Mouse (Mus musculus) heart, postnatal 10 days (tissue): ENCODE measurements at regions not wholly inside any gene's neighbourhood (a gene's known extent, or its start where the extent isn't known, plus 50 kb on each side); places are given as distances from the start of the nearest gene placed in this dataset.

ENCODE experiments used
- DNase-seq, 2 experiments: peaks; one replicate each; pipeline ENCODE4 v3.0.0; 2021
- intact Hi-C: fragments of 180-260 bp; cut with DNase I; formaldehyde crosslinking; loops from one replicate; pipeline ENCODE4 v1.15.1; 2025

DNA sequence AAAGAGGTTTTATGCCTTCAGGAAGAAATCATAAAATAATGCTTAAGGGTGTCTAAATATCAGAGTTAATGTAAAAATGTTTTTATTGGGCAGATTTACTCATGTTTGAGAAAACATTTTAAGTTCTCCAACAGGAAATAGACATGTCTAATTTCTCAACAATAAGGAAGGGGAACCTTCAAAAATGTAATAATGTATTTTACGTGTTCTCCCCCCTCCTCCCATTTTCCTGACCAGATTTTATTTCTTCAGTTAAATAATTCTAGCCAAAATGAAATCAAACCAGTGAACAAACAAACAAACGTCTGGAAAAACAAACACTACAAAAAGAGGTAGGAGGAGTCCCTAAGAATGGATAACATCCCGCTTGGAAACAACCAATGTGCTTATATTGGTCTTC lies 54.4 kb upstream of the Akr1e1 start:
- no peak for DNase-seq
- intact Hi-C loops: loop anchor here (5.0 to 10.0 kb wide), 3 partner anchors 651 to 1884 kb away; partner anchors contain the start of gene Pitrm1

DNA sequence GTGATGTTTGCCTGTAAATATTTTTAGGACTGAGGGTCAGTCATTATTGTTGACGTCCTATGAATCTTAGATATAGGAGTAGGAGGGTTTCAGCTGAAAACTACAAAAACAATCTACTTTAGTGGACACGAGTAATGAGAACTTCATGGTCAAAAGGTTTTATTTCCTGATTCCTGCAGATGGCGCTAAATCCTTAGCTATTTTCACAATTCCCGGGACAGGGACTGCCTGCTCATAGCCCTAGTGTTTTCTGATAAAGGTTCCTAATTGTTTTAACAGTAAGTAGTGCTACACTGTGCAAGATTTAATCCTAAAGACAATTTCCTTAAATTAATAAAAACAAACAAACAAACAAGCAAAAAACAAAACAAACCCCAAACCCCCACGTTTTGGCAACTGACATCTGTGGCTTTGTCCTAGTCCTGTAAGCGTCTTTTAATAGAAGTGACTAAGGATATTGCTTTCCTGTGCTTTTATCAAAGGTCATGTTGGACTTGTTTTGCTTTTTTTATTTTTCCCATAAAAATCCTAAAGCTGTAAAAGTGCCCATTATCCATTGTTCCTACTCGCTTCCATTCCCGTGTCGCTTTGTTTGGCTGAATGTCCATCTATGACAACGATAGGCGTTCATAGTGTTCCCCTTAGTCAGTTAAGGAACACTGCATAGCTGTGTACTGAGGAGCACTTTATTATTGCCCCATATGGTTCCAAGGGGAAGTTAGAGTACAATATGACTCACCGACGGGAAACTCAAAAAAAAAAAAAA lies 53.5 kb upstream of the Akr1e1 start:
- DNase-seq: peak; percentile 81 to 87
- intact Hi-C loops: loop anchor here (5.0 to 10.0 kb wide), 3 partner anchors 652 to 1885 kb away; partner anchors contain the start of gene Pitrm1
